Mouse (Mus musculus): ENCODE data around the gene Atp8b5.

Gene Atp8b5

GRCm38 (mm10) chr4:43383246-43384082 lies 116.5 kb downstream of the Atp8b5 start:
- no peak for DNase-seq (ENCODE audit: low spot score in 2 of 2)

DNA sequence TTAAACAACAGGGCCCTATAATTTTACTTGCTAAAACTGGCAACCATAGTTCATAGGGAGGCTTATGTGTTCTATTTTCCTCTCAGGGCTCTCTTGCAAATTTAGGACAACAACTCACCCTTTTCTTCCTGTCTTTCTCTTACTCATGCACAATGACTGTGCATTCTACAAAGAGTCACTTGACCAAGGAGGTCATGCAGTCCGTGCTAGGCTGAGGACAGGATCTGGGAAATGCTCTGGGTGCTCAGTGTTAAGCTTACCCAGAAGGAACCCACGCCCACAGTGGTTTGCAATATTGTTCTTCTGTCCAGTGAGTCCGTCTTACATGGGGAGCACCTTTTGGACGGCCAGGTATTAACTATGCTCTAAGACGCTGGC lies 117.1 kb downstream of the Atp8b5 start:
- DNase-seq (ENCODE audit: low spot score in 2 of 2), result no peak

DNA sequence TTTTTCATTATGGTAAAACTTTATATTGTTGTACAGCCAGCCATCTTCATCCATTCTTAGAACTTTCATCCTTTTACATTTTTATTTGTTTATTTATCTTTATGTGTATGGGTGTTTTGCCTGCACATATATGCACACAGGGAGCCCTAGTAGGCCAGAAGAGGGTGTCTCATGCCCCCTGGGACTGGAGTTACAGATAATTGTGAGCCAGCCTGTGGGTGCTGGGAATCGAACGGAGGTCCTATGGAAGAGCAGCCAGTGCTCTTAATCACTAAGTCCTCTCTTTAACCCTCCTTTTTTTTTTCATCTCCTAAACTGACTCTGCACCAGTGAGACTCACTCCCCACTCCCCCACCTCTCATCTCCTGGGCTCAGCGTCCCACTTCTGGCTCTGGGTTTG lies 117.6 kb downstream of the Atp8b5 start:
- no peak for DNase-seq (ENCODE audit: low spot score in 2 of 2)

GRCm38 (mm10) chr4:43386932-43387331 lies 120.0 kb downstream of the Atp8b5 start:
- DNase-seq (ENCODE audit: low spot score in 2 of 2), result no peak

GRCm38 (mm10) chr4:43389390-43389789 lies 122.4 kb downstream of the Atp8b5 start:
- no peak for DNase-seq (ENCODE audit: low spot score in 2 of 2)

- DNase-seq (ENCODE audit: low spot score in 2 of 2), result no peak
Measured at GRCm38 (mm10) chr4:43389845-43390440, 123.0 kb downstream of the Atp8b5 start.

DNA sequence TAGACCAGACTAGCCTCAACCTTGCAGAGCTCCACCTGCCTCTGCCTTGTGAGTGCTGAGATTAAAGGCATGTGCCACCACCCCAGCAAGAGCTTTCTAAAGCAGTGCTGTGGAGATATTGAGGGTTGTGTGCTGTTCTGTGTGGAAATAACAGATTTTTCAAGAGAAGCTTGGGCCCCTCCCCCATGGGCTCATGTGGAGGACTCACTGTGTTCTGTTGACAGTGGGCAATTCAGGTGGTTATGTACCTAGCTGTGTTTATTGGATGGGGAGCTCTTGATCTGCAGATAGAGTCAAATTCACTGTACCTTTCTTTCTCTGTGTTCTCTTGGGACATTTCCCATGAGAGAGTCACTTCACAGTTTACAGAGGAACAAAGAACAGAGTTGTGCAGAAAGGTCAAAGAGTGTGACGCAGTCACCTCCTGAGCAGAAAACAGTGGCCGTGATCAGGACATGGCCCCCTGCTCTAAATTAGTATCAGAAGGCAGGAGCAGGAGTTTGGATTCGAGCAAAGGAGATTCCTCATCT lies 124.6 kb downstream of the Atp8b5 start:
- DNase-seq (ENCODE audit: low spot score in 2 of 2), result no peak

DNA sequence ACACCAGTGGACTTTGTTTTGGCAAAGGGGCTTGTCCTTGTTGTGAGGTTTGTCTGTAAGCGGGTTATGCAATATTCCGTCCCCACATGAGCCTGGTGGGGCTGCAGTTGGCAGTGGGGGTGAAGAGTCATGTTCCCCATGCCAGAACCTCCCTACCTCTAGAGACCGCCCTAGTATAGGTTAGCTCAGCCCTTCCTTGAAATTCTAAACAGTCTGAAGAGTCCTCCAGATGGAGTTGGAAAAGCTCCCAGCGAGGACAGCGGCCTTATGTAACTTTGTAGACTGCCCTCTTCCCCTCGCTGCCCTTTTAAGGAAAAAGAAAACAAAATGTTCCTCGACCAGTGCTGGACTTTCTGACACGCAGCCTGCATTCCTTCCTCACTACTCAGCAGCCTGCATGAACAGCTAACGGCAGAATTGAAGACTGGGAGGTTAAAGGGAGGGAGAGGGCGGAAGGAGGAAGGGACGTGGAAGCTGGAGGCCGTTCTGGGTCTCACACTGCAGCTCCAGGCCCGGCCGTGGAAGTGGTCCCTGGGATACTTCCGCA lies 127.5 kb downstream of the Atp8b5 start:
- DNase-seq (ENCODE audit: low spot score in 2 of 2), result no peak

- no peak for DNase-seq (ENCODE audit: low spot score in 2 of 2)
Measured at GRCm38 (mm10) chr4:43395147-43395546, 128.2 kb downstream of the Atp8b5 start.

DNA sequence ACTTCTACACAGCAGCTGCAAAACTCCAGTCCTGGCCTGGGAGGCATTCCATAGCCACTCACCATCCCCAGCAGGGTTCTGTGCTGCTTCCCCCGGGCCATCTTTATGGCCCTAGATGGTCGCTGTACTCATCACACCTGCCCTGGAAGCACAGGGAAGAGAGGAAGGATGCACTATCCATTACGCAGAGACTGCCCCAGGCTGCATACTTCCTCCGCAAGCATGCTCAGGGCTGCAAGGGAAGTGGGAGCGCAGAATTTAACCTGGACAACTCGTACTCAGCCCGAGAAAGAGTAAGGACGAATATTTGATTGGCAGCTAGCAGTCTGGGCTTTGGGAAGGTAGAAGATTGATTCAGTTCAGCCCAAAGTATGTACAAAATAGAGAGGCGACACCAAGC lies 128.9 kb downstream of the Atp8b5 start:
- no peak for DNase-seq (ENCODE audit: low spot score in 2 of 2)

- DNase-seq (ENCODE audit: low spot score in 2 of 2), result no peak
Measured at GRCm38 (mm10) chr4:43396381-43396780, 129.4 kb downstream of the Atp8b5 start.

- no peak for DNase-seq (ENCODE audit: low spot score in 2 of 2)
Measured at GRCm38 (mm10) chr4:43398014-43398413, 131.1 kb downstream of the Atp8b5 start.

DNA sequence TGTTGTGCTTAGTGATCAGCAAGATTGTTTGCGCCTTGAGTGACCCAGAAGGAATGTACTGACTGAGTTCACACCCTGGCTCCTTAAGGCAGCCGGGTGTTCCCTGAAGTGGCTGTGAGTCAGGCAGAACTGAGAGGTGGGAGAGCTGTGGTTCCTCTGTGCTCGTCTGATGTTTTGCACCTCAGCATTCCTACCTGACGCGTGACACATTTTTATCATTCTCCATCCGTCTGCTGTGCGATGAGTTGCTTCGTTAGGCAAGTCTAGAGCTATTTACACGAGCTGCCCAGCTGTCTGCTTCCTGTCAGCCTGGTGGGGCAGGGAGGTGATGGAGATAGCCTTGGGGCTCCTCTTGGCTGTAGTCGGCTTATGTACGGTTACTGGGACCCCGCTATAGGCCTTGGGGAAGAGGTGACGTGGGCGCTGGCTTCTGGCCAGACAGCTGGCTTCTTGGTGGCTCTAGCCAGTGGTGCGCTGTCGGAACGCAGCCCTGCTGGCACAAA lies 131.9 kb downstream of the Atp8b5 start:
- no peak for DNase-seq (ENCODE audit: low spot score in 2 of 2)

DNA sequence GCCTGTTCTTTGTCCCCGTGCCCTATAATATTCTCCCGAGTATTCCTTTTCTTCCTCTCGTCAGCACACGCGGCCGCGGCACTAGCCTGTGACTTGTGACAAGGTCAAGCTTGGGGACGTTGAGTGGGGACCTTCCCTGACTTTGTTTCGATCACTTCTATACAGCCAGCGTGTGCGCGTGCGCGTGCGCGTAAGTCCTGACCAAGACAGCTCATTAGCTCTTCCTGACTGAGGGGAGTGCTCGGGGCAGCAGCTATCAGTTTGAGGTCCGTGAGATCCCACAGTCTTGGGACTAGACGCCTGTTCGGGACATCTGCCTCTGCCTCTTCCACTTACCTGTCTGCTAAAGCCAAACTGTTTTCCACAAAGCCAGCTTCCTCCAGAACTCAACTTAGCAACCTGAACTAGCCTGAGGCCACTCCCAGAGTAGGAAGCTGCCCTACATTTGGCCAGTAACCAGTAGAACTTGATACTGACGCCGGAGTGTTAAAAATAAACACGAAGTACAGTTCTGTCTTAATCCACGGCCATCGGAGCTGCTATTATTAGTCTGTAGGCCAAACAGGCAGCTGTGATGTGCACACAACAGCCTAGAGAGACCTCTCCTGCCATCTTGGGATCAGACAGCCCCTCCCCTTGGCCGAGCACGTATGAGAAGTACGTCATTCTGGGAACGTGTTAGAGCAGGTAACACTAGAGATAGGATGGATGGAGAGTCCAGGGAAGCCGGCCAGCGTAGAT lies 132.6 kb downstream of the Atp8b5 start:
- no peak for DNase-seq (ENCODE audit: low spot score in 2 of 2)

GRCm38 (mm10) chr4:43400976-43401375 lies 134.0 kb downstream of the Atp8b5 start:
- no peak for DNase-seq (ENCODE audit: low spot score in 2 of 2)

DNA sequence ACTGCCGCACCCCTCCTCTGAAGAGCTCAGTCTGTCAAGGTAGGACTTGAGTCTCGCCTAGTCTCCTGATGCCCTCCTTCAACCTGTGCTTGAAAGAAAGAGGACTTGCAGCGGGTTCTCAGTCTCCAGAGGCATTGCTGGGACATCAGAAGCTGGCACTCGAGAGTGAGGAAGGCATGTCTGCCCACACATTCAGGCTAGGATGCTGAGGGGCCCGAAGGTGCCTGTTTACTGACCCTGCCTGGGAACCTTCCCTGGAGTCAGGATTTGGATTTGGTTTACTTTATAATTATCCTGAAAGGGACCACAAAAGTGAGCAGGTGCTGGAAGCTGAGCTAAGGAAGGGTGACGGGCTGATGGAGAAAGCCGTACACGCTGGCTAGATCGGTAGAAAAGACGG lies 134.5 kb downstream of the Atp8b5 start:
- DNase-seq (ENCODE audit: low spot score in 2 of 2), result no peak

DNA sequence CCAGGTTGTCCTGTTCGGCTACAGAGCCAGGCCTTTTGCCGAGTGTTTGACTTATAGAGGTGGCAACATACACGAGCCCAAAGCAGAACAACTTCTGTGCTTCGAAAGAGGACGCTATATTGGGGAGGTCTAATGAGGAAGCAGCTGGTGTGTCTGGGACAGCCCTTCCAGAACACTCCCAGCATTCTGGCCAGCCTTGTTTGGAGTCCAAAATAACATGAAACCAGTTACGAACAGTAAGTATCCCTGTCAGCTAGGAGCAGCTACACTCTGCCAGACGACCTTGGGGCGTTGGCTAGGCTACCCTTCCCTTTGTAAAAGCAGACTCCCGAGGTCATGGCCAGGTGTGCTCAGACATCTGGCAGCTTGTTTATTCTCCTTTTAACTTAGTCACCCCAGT lies 135.3 kb downstream of the Atp8b5 start:
- DNase-seq (ENCODE audit: low spot score in 2 of 2), result no peak

DNA sequence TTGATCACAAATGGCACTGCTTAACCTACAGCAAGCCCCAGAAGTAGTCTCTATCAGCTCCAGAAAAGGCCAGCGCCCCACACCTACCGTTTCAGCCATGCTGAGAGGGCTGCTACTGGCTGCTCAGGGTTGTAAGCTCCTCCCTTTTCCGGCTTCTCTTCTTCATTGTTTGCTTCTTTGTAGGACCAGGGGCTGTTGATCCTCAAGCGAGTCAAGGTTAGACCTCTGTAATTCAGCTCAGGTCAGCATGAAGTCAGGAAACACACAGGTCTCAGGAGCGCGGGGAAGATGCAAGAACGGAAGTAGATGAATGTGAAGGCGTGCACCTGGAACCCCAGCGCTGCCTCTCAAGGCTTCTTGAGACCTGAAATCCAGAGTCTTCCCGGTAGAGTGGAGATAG lies 137.7 kb downstream of the Atp8b5 start:
- no peak for DNase-seq (ENCODE audit: low spot score in 2 of 2)

GRCm38 (mm10) chr4:43406162-43406971 lies 139.4 kb downstream of the Atp8b5 start:
- DNase-seq (ENCODE audit: low spot score in 2 of 2), result peak; percentile 64

- no peak for DNase-seq (ENCODE audit: low spot score in 2 of 2)
Measured at GRCm38 (mm10) chr4:43407071-43407920, 140.3 kb downstream of the Atp8b5 start.
